Mouse (Mus musculus) testis, adult 2 months (tissue): ENCODE measurements around the gene Bicdl2.

ENCODE experiments used
- CTCF ChIP-seq: fragments of 200-500 bp; IDR thresholded peaks from 2 replicates; pipeline ENCODE4 v1.5.1; 2012; ENCODE audit warnings: low read depth, mild to moderate bottlenecking, inconsistent platforms, low read length, moderate library complexity; ENCODE audit not compliant: control insufficient read depth, insufficient read depth, insufficient replicate concordance
- POLR2A ChIP-seq: fragments of 200-500 bp; IDR thresholded peaks from 2 replicates; pipeline ENCODE4 v1.6.1; 2012; ENCODE audit warnings: low read depth, mild to moderate bottlenecking, inconsistent platforms, low read length, moderate library complexity; ENCODE audit not compliant: control insufficient read depth

DNA sequence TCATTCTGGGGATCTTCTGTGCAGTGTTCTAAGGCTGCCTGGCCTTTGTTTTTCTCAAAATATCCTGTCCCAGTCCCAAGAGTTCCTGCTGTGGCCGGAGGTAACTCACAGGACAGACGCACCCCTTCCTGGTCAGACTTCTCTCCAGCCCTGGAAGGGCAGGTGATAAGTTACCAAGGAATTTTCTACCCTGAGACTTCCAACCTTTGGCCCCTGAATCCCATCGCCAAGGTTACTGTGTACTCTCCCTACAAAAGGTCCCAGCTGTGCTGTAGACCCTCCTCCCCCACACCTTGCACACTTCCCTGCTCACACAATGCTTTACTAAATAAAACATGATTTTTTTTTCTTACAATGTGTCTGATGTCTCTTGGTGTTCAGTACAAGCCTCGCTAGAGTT is 21.8 kb downstream of the Bicdl2 start:
- no peak for TF ChIP-seq CTCF
- TF ChIP-seq POLR2A = no peak
